20 mouse cellular contexts compared by ENCODE assay signal in genomic region chr2:167386456-167386855, GRCm38 (mm10). TPM values are rescaled to one million over a fixed set of nuclear protein-coding genes. Genes with fewer than 3 reads are reported as not detected.
DNase-seq lines count a peak whose midpoint lies in the region; TF ChIP-seq lines count a peak whose summit lies in the region.
"Had no signal": no experiment of that assay in that cellular context is flagged by ENCODE, and none has a peak within 500 bp of the region (broad histone marks: within the 10 kb centered on the region; RNA-seq: fewer than 3 reads in every experiment).

No protein-coding gene starts in this region.

- no peak for TF ChIP-seq CTCF in gastrocnemius, adult 2 months (IDR thresholded peaks at IDR 0.05)

- DNase-seq in gastrocnemius, adult 2 months = peak; percentile 38
- DNase-seq in gastrocnemius, adult 8-10 months (ENCODE audit: low spot score in 2 of 2) = no peak
- peak; percentile 28 for DNase-seq in urinary bladder, postnatal 14 days (ENCODE audit: low spot score)
- DNase-seq in urinary bladder, postnatal 36 days (ENCODE audit: low spot score in 2 of 2) = no peak
- DNase-seq in heart, postnatal 25 days (ENCODE audit: low spot score) = peak; percentile 53
- DNase-seq in layer of hippocampus, adult 9-11 months = no peak
- DNase-seq in lung, postnatal 25 days (ENCODE audit: low spot score) = no peak
- DNase-seq: cerebellum, adult 11 months; cerebellum, adult 9-11 months; layer of hippocampus, postnatal 36 days; lung, adult 2 months; lung, postnatal 4 days; thymus, postnatal 14 days had no signal

- H3K27ac ChIP-seq in gastrocnemius, adult 2 months = no peak overlapping the region
- H3K27ac ChIP-seq: embryonic facial prominence, embryonic 10.5 days; forebrain, embryonic 10.5 days; hindbrain, postnatal 0 days; layer of hippocampus, adult 2 months; limb, embryonic 12.5 days; midbrain, embryonic 15.5 days; neural tube, embryonic 13.5 days had no signal

- intact Hi-C loops in gastrocnemius, adult 2 months (cut with DNase I) = no loop called here
- intact Hi-C loops in heart, postnatal 25 days (cut with DNase I) = no loop called here

- no peak overlapping the region for H3K4me3 ChIP-seq in gastrocnemius, adult 2 months
- H3K4me3 ChIP-seq: embryonic facial prominence, embryonic 10.5 days; forebrain, embryonic 10.5 days; layer of hippocampus, adult 2 months; limb, embryonic 12.5 days; midbrain, embryonic 15.5 days; neural tube, embryonic 13.5 days had no signal

RNA-seq across cellular contexts. Expression of gene Slc9a8, which starts 35.1 kb away (rescaled TPM):
- total RNA-seq in gastrocnemius, adult 2 months (2021) = 10 to 100 TPM; 25.0 to 30.4 TPM
- 10 to 100 TPM; 21.8 to 27.9 (median 24.9) TPM for total RNA-seq in gastrocnemius, adult 8-10 months (2022)
- total RNA-seq in heart, postnatal 25 days (2021) = 10 to 100 TPM; 21.8 to 23.9 TPM

RNA-seq across cellular contexts. Expression of gene B4galt5, which starts 37.5 kb away (rescaled TPM):
- total RNA-seq in gastrocnemius, adult 2 months (2021) = 10 to 100 TPM in 1 of 2 experiments, 1 to 10 TPM in 1; 7.8 to 10.6 TPM
- total RNA-seq in gastrocnemius, adult 8-10 months (2022) = 10 to 100 TPM in 1 of 4 experiments, 1 to 10 TPM in 3; 6.2 to 13.3 (median 8.8) TPM
- 10 to 100 TPM; 12.7 to 14.6 TPM for total RNA-seq in heart, postnatal 25 days (2021)

Comparison
In these comparisons a context has a peak if more than half of its experiments do, and no peak if none do; other contexts are left out.
1. DNase-seq: peak in gastrocnemius, adult 2 months (single experiment), urinary bladder, postnatal 14 days (single experiment) and heart, postnatal 25 days (single experiment); none in gastrocnemius, adult 8-10 months (0 of 2), urinary bladder, postnatal 36 days (0 of 2), layer of hippocampus, adult 9-11 months (single experiment) and lung, postnatal 25 days (single experiment).